Mouse (Mus musculus) thymus, postnatal 10 days (tissue): ENCODE data around the gene Gm9747.

Experiments
- DNase-seq, 2 experiments: peaks; one replicate each; pipeline ENCODE4 v3.0.0; 2021; ENCODE audit warnings: low spot score in 2 of 2

Gm9747 gene

DNA sequence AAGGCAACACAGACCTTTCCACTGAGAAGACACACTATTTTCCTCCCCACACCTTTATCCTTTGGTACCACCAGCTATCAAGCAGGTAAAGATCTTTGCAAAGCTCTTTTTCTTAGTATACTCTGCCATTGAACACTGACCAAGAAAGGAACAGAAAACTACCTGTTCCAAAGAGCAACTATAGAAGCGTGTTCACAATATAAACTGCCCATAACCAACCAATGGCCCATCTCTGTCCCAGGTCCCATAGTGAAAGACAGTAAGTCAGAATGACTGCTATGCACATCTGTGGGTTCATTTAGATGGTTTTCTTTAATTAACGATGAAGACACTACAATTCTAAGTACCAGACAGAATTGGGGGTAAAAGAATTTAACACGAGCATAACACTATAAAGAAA lies at the start of gene Gm9747:
Gene Gm9747 (plus strand): TSS at position 301 of the 400 bp plus-strand sequence.
- no peak for DNase-seq

- no peak for DNase-seq
Observed at GRCm38 (mm10) chr1:82183913-82184442, 48.9 kb upstream of the Gm9747 start.

- no peak for DNase-seq
Observed at GRCm38 (mm10) chr1:82188549-82189231, 44.2 kb upstream of the Gm9747 start.

DNA sequence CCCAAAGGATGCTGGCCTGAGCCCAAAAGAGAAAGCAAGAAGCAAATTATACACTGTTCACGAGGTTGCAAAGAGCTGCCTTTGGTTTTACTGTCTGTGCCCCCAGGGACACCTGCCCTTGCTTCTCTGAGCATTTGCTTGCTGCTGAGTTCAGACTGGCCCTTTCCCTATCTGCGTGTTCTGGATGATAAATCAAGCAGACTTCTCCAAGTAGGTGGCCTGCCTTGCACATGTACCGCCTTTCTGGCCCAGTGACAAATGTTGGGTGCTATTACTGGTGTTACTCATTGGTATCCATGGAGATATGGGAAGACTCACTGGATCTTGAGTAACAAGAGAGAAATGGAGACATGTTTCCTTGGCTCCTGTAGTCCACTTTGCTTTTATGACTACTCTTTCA lies 43.4 kb upstream of the Gm9747 start:
- no peak for DNase-seq

- DNase-seq: no peak
Observed at GRCm38 (mm10) chr1:82191579-82191978, 41.3 kb upstream of the Gm9747 start.

DNA sequence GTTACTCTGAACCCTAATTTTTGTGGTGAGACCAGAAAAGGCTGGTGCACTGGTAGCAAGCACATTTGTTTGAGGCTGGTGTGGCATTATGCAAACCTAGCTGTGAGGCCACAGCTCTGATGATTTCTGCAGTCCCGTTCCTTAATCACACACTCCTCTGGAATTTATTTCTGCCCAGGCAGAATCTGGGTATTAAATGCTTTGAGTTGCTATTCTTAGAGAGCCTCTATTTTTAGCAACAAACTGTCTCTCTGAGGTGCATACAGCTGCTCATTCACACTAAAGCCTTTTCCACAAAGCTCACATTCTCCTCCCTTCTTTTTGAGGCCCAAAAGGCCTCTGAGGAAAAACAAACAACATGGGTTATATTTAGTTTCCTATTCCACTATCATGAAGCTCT lies 33.0 kb upstream of the Gm9747 start:
- DNase-seq: no peak

DNA sequence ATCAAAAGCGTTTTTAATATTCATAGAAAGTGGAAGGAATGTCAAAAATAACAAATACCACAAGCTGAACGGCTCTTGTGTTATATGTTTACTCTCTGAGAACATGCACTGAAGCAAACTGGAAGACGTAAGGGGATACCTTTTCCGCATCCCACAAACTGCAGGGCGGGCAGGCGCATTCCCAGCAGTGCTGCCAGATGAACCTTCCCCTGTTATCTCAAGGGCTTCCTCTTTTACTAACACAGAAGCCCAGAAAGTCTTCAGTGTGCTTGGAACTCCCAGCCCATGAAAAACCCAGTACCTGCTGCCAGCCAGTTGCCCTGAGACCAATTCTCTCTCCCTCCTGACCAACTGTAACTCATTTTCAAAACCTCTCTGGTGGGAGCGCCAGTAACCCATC lies 32.3 kb upstream of the Gm9747 start:
- no peak for DNase-seq

DNA sequence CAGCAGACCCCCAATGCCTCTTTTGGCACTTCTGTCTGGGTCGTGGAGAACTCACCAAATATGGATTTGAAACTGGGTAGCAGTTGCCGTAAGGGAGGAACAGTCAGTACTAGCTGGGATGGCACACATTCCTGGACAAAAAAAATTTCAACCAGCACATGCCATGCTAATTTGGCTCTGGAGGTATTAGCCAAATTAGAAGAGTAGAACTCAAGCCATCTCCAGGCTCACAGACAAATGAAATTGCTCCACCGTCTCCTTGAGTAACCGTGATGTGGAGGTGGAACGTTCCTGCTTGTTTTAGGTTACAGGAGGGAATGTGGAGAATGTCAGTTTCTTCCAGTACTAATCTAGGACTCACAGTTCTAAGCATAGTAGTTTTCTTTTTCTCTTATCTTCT lies 25.4 kb upstream of the Gm9747 start:
- no peak for DNase-seq

GRCm38 (mm10) chr1:82220673-82221396 lies 12.1 kb upstream of the Gm9747 start:
- no peak for DNase-seq

DNA sequence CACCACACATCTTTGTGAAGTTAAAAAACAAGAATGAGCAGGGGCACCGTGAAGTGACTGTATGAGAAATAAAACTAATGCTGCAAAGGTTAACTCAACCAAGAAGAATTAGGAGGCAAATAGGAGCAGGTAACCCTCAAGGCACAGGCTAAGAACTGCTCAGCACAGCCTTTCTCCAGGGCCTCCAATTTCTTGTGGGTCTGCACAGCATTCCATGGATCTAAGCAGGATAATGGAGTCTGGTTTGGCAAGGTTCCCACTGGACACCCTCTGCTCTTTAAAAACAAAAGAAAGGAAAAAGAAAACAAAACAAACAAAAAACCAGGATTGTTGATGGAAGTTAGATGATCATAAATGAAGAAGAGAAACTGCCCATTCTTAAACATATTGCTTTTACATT lies 11.4 kb upstream of the Gm9747 start:
- no peak for DNase-seq

GRCm38 (mm10) chr1:82223042-82223795 lies 9.7 kb upstream of the Gm9747 start:
- no peak for DNase-seq

GRCm38 (mm10) chr1:82228841-82229240 lies 4.1 kb upstream of the Gm9747 start:
- no peak for DNase-seq

GRCm38 (mm10) chr1:82234616-82235015 lies 1.7 kb downstream of the Gm9747 start:
- DNase-seq: no peak

DNA sequence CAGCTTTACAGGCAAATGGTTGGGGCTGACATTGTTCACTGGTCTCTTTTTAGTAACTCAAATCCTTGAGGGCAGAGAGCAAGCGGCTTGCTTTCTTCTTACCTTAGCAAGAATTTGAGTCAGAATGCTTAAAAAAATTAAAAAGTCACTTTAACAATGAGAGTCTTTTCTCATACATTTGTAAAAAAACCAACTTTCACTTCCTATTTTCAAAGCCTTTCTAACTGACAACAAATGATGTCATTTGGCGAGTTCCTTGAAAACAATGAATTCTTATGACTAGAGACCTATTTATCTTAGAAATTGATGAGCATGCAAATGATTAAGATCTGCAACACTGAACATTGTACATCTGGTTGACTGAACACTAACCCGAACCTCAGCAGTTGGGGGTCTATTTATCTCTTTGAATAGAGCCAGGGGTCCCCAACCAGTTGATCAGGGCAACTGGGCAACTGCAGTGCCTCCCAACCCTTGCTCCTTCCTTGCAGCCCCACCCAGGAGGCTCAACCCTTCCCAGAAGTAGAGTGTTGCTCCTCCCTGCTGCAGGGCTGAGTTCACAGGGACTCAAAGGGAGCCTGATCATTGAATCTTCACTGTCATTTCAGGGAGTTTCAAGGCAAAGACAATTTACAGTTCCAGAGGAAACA lies 2.7 kb downstream of the Gm9747 start:
- no peak for DNase-seq

DNA sequence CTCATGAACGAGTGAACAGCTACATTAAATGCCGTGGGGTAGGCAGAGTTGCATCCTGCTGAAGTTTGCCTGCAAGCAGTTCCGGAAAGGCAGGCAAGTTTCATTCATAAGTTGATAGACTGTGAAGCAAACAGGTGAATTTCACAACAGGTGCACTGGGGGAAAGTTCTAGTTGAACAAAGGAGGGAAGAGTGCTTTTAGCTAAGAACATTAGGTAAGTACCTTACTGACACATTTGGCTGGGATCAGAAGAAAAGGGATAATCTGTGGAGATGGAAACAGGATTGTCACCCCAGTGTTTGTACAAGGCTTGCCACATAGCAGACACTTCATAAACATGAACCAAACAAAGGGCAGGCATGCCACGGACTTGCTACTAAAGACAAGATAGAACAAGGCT lies 5.3 kb downstream of the Gm9747 start:
- DNase-seq: no peak

DNA sequence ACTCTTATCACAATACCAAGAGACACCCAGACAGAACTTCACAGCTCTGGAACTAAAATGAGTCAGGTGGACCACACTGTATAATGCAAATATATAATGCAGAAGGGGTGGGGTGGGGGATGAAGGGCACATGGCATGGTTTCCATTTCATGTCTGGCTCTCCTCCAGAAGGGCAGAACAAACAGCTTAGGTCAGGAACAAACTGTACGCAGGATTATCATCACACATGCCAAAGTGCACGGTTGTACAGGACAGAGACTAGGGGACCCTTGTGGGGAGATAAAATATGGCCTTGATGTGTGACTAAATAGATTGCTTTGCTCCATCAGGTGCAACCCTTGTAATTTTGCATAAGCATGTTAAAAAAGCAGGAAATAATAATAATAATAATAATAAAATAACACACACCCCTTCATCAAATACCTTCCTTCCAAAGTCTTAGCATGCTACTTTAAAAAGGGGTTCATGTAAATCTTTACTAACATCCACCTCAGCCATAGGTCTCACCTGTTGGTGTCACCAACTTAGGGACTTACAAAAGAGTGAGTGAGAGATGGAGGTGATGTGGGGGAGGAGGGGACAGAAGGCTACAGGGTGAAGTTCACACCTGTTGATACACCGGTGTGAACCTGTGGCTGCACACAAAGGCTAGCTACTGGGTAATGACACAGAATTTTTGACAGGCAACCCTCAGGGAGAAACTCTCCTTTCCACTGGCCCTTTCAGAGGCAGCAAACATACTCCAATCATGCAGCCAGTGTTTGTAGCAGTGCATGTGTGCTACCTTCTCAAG lies 6.7 kb downstream of the Gm9747 start:
- no peak for DNase-seq

DNA sequence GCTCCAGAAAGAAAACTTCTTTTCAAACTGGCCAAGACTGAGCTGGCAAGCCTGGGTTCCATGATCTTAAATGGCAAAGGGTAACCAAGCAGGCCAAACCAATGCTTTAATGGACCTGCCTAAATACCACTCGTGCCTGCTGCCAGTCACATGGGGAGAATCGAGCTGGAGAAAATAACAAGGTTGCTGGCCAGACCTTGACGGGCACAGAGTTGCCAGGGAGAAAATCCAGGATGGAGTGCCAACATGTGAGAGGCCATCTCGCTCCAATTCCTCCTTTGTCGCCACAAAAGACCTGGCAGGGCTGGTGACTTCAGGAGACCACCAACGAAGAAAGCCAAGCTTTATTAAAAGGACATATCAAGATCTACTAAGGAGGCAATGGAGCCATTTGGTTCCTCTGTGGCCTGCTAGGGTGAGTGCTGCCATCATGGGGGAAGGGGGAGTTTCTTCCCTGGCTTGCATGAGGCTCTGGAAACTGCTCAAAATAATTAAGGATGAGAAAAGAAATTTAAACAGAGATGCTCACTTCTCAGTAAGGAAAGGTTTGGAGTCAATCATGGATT lies 10.4 kb downstream of the Gm9747 start:
- no peak for DNase-seq

DNA sequence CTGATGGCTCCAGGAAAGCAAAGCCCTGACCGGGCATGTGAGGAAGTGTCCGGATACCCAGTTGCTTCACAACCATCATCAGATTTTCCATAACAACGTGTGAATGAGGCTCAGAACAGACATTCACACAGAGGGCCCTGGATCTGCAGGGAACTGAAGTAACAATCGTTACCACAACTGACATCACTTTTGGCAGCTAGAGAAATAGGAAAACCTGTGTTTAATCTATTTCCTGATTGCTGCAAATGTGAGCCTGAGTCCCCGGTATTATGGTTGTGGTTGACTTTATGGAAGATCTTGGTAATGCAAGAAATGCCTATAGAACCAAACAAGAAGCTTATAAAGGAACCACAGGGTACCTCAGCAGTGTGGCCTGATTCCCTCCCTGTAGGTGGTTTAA lies 12.1 kb downstream of the Gm9747 start:
- no peak for DNase-seq

GRCm38 (mm10) chr1:82247221-82247951 lies 14.5 kb downstream of the Gm9747 start:
- DNase-seq: no peak

- DNase-seq: no peak
Observed at GRCm38 (mm10) chr1:82253789-82254445, 21.0 kb downstream of the Gm9747 start.
